Mouse (Mus musculus): Measurements from ENCODE around the gene Ubxn4. TPM values are rescaled to one million over a fixed set of nuclear protein-coding genes. Genes with fewer than 3 reads are reported as not detected.

The Ubxn4 gene
- polyA plus RNA-seq, 1 experiment: 22.0 TPM

DNA sequence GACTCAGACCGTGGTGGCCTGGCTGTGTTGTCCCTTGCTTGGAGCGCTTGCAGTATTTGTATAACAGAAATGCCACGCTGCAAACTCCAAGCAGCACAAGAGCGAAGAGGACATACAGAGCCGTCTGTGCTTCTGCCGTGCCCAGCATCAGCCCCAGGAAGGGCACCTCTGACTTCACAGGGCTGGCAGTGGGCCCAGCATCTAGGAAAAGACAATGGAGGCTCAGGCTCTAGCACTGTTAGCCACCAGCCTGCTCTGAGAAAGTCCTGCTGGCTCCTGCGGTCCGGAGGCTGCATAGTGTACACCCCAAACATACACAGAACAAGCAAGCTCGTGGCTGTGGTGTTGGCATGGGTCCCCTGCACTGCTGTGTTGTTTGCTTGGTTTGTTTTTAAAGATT is 41.4 kb downstream of the Ubxn4 start:
- Histone ChIP-seq H3K27me3 (ENCODE audit: control insufficient read depth, insufficient read depth, insufficient read length) (no peaks in the 10 kb centered on the region), H3K4me3 (ENCODE audit: insufficient read depth, poor library complexity, severe bottlenecking) (no peak overlapping the region), H3K36me3 (ENCODE audit: control insufficient read depth, insufficient read depth) (peaks cover 4% of the 10 kb centered on the region), H3K79me3 (ENCODE audit: low read depth) (no peaks in the 10 kb centered on the region), H3K79me2 (ENCODE audit: control insufficient read depth, insufficient read depth) (no peaks in the 10 kb centered on the region), H3ac (ENCODE audit: control insufficient read depth, insufficient read length, low read depth) (no peak overlapping the region)
- TF ChIP-seq CEBPB (IDR thresholded peaks at IDR 0.05; ENCODE audit: low read depth) (no peak), USF1 (IDR thresholded peaks at IDR 0.05; ENCODE audit: low read depth) (no peak), MYOD1 (IDR thresholded peaks at IDR 0.05; ENCODE audit: control insufficient read depth, insufficient read length, low read depth) (no peak), MYOG (IDR thresholded peaks at IDR 0.05; ENCODE audit: control insufficient read depth, extremely low read depth, insufficient read length) (no peak), CTCF (IDR thresholded peaks at IDR 0.05; ENCODE audit: control insufficient read depth, insufficient read depth, insufficient read length) (no peak), FOSL1 (IDR thresholded peaks at IDR 0.05; ENCODE audit: insufficient read depth, low read length, poor library complexity, severe bottlenecking) (no peak), MAX (IDR thresholded peaks at IDR 0.05) (no peak)

- H3K36me3 ChIP-seq (ENCODE audit: control insufficient read depth, insufficient read depth): no peaks in the 10 kb centered on the region
- H3K4me3 ChIP-seq (ENCODE audit: insufficient read depth, poor library complexity, severe bottlenecking): no peak overlapping the region
- no peak overlapping the region for H3ac ChIP-seq (ENCODE audit: control insufficient read depth, insufficient read length, low read depth)
- H3K79me2 ChIP-seq (ENCODE audit: control insufficient read depth, insufficient read depth): no peaks in the 10 kb centered on the region
- no peaks in the 10 kb centered on the region for H3K27me3 ChIP-seq (ENCODE audit: control insufficient read depth, insufficient read depth, insufficient read length)
- no peak for TF ChIP-seq CTCF (IDR thresholded peaks at IDR 0.05; ENCODE audit: control insufficient read depth, insufficient read depth, insufficient read length)
- TF ChIP-seq CEBPB (IDR thresholded peaks at IDR 0.05; ENCODE audit: low read depth): no peak
- no peaks in the 10 kb centered on the region for H3K79me3 ChIP-seq (ENCODE audit: low read depth)
Observed at GRCm38 (mm10) chr1:128290295-128290694, 46.5 kb downstream of the Ubxn4 start.

- Histone ChIP-seq H3K79me2 (ENCODE audit: control insufficient read depth, insufficient read depth) (no peaks in the 10 kb centered on the region), H3K27me3 (ENCODE audit: control insufficient read depth, insufficient read depth, insufficient read length) (no peaks in the 10 kb centered on the region), H3K79me3 (ENCODE audit: low read depth) (no peaks in the 10 kb centered on the region), H3K4me3 (ENCODE audit: insufficient read depth, poor library complexity, severe bottlenecking) (no peak overlapping the region), H3ac (ENCODE audit: control insufficient read depth, insufficient read length, low read depth) (no peak overlapping the region), H3K36me3 (ENCODE audit: control insufficient read depth, insufficient read depth) (no peaks in the 10 kb centered on the region)
- TF ChIP-seq CTCF (IDR thresholded peaks at IDR 0.05; ENCODE audit: control insufficient read depth, insufficient read depth, insufficient read length) (no peak), MAX (IDR thresholded peaks at IDR 0.05) (no peak), MYOD1 (IDR thresholded peaks at IDR 0.05; ENCODE audit: control insufficient read depth, insufficient read length, low read depth) (no peak), CEBPB (IDR thresholded peaks at IDR 0.05; ENCODE audit: low read depth) (no peak), MYOG (IDR thresholded peaks at IDR 0.05; ENCODE audit: control insufficient read depth, extremely low read depth, insufficient read length) (no peak), FOSL1 (IDR thresholded peaks at IDR 0.05; ENCODE audit: insufficient read depth, low read length, poor library complexity, severe bottlenecking) (no peak), USF1 (IDR thresholded peaks at IDR 0.05; ENCODE audit: low read depth) (no peak)
Observed at GRCm38 (mm10) chr1:128293524-128293923, 49.8 kb downstream of the Ubxn4 start.

DNA sequence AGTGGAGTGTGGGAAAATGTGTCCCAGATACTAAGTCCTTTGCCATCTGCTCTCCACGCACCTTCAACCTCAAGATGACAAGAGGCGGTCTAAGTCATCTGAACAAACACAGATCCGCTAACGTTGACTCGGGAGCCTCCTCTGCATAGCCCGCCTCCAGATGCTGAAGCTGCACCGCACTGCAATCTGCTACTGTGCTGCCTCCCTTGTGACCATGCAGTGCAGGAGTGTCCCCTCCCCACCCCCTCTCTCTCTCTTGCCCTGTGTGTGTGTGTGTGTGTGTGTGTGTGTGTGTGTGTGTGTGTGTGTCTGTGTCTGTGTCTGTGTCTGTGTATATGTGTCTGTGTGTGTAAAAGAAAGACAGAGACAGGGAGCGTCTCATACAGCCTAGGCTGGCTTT is 51.5 kb downstream of the Ubxn4 start:
- Histone ChIP-seq H3K36me3 (ENCODE audit: control insufficient read depth, insufficient read depth) (no peaks in the 10 kb centered on the region), H3K4me3 (ENCODE audit: insufficient read depth, poor library complexity, severe bottlenecking) (no peak overlapping the region), H3K79me3 (ENCODE audit: low read depth) (no peaks in the 10 kb centered on the region), H3ac (ENCODE audit: control insufficient read depth, insufficient read length, low read depth) (no peak overlapping the region), H3K27me3 (ENCODE audit: control insufficient read depth, insufficient read depth, insufficient read length) (no peaks in the 10 kb centered on the region), H3K79me2 (ENCODE audit: control insufficient read depth, insufficient read depth) (no peaks in the 10 kb centered on the region)
- TF ChIP-seq CTCF (IDR thresholded peaks at IDR 0.05; ENCODE audit: control insufficient read depth, insufficient read depth, insufficient read length) (no peak), USF1 (IDR thresholded peaks at IDR 0.05; ENCODE audit: low read depth) (no peak), MYOG (IDR thresholded peaks at IDR 0.05; ENCODE audit: control insufficient read depth, extremely low read depth, insufficient read length) (no peak), FOSL1 (IDR thresholded peaks at IDR 0.05; ENCODE audit: insufficient read depth, low read length, poor library complexity, severe bottlenecking) (no peak), MAX (IDR thresholded peaks at IDR 0.05) (no peak), CEBPB (IDR thresholded peaks at IDR 0.05; ENCODE audit: low read depth) (no peak), MYOD1 (IDR thresholded peaks at IDR 0.05; ENCODE audit: control insufficient read depth, insufficient read length, low read depth) (no peak)

DNA sequence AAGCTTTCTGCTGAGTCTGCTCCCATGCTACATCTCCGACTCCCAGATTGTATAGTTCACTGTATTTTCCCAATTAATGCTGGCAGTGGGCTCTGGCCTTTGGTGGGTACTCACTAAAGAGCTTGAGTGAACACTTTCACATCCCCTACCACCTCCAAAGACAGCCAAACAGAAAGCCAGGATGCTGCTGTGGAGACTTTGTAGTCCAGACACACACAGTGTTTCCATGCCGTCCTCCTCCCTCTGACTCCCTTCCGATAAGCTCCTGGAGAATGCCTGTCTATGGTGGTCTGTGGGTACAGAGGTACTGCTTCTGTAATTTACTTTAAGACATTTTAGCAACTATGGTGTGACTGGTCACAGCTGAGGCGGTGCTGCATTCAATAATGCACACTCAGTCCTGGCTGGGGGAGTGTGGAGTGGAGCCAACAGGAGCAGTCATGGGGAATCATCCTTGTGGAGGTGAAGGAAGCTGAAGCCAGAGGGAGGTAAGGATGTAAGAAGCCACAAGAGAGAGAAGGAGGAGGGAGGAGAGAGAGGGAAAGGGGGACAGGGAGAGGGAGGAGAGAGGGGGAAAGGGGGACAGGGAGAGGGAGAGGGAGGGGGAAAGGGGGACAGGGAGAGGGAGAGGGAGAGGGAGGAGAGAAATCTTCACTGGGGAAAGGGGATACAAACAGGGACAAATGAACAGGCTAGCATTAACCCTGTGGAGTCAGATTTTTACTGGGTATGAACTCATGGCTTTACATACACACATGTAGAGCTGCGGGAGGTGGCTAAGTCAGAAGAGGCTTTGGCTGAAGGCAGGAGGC is 52.2 kb downstream of the Ubxn4 start:
- Histone ChIP-seq H3ac (ENCODE audit: control insufficient read depth, insufficient read length, low read depth) (no peak overlapping the region), H3K4me3 (ENCODE audit: insufficient read depth, poor library complexity, severe bottlenecking) (no peak overlapping the region), H3K27me3 (ENCODE audit: control insufficient read depth, insufficient read depth, insufficient read length) (no peaks in the 10 kb centered on the region), H3K79me2 (ENCODE audit: control insufficient read depth, insufficient read depth) (no peaks in the 10 kb centered on the region), H3K79me3 (ENCODE audit: low read depth) (no peaks in the 10 kb centered on the region), H3K36me3 (ENCODE audit: control insufficient read depth, insufficient read depth) (no peaks in the 10 kb centered on the region)
- no peak for TF ChIP-seq USF1 (IDR thresholded peaks at IDR 0.05; ENCODE audit: low read depth)
- no peak for TF ChIP-seq CTCF (IDR thresholded peaks at IDR 0.05; ENCODE audit: control insufficient read depth, insufficient read depth, insufficient read length)
- TF ChIP-seq MYOD1 (IDR thresholded peaks at IDR 0.05; ENCODE audit: control insufficient read depth, insufficient read length, low read depth): no peak
- TF ChIP-seq CEBPB (IDR thresholded peaks at IDR 0.05; ENCODE audit: low read depth): no peak
- TF ChIP-seq MAX (IDR thresholded peaks at IDR 0.05): no peak
- no peak for TF ChIP-seq MYOG (IDR thresholded peaks at IDR 0.05; ENCODE audit: control insufficient read depth, extremely low read depth, insufficient read length)
- TF ChIP-seq FOSL1 (IDR thresholded peaks at IDR 0.05; ENCODE audit: insufficient read depth, low read length, poor library complexity, severe bottlenecking): no peak

GRCm38 (mm10) chr1:128303900-128304299 is 60.1 kb downstream of the Ubxn4 start:
- Histone ChIP-seq H3K79me2 (ENCODE audit: control insufficient read depth, insufficient read depth) (no peaks in the 10 kb centered on the region), H3K36me3 (ENCODE audit: control insufficient read depth, insufficient read depth) (no peaks in the 10 kb centered on the region), H3K79me3 (ENCODE audit: low read depth) (no peaks in the 10 kb centered on the region), H3ac (ENCODE audit: control insufficient read depth, insufficient read length, low read depth) (no peak overlapping the region), H3K4me3 (ENCODE audit: insufficient read depth, poor library complexity, severe bottlenecking) (no peak overlapping the region), H3K27me3 (ENCODE audit: control insufficient read depth, insufficient read depth, insufficient read length) (no peaks in the 10 kb centered on the region)
- TF ChIP-seq MYOD1 (IDR thresholded peaks at IDR 0.05; ENCODE audit: control insufficient read depth, insufficient read length, low read depth): no peak
- TF ChIP-seq USF1 (IDR thresholded peaks at IDR 0.05; ENCODE audit: low read depth): no peak
- TF ChIP-seq CEBPB (IDR thresholded peaks at IDR 0.05; ENCODE audit: low read depth): no peak
- TF ChIP-seq MAX (IDR thresholded peaks at IDR 0.05): no peak
- no peak for TF ChIP-seq MYOG (IDR thresholded peaks at IDR 0.05; ENCODE audit: control insufficient read depth, extremely low read depth, insufficient read length)
- no peak for TF ChIP-seq FOSL1 (IDR thresholded peaks at IDR 0.05; ENCODE audit: insufficient read depth, low read length, poor library complexity, severe bottlenecking)
- TF ChIP-seq CTCF (IDR thresholded peaks at IDR 0.05; ENCODE audit: control insufficient read depth, insufficient read depth, insufficient read length): no peak
